Mouse (Mus musculus): ENCODE results near the gene Ubl5. TPM values are rescaled to one million over a fixed set of nuclear protein-coding genes. Genes with fewer than 3 reads are reported as not detected.

Gene Ubl5
- polyA plus RNA-seq, 1 experiment from 2014 or later, result 467 TPM

DNA sequence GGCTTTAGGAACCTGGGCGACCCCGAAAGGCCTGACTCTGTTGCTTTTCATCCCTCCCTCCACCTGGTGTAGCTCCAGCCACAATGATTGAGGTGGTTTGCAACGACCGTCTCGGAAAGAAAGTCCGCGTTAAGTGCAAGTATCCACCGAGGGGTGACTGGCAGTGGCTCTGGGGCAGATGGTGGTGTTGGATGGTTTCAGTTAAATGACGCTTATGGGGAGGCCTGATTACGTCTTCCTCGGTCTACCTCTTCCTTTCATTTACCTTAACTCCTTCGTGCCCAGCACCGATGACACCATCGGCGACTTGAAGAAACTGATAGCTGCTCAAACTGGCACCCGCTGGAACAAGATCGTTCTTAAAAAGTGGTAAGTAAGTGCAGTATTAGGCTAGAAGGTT lies 2.4 kb downstream of the Ubl5 start:
- Histone ChIP-seq H3K9me3 (ENCODE audit: control insufficient read depth, low read length) (no peaks in the 10 kb centered on the region), H3K27ac (ENCODE audit: low read length) (peak overlapping the region; percentile 89), H3K9ac (replicated peaks; ENCODE audit: low read depth, low read length) (peak overlapping the region; percentile 75), H3K27me3 (replicated peaks; ENCODE audit: control insufficient read depth, insufficient read depth, low read length) (no peaks in the 10 kb centered on the region), H3K4me3 (replicated peaks; ENCODE audit: low read length) (peak overlapping the region; percentile 92), H3K36me3 (ENCODE audit: control insufficient read depth, insufficient read depth) (peaks cover 4% of the 10 kb centered on the region; the same call in 1 of the 2 replicates), H3K4me1 (replicated peaks; ENCODE audit: control insufficient read depth, insufficient read depth, low read length) (peaks cover 32% of the 10 kb centered on the region), H3K4me2 (ENCODE audit: low read length) (peak overlapping the region; percentile 100)
- ATAC-seq, result no peak
- WGBS, result 4% methylated on average over 17 of the region's 17 CpGs

DNA sequence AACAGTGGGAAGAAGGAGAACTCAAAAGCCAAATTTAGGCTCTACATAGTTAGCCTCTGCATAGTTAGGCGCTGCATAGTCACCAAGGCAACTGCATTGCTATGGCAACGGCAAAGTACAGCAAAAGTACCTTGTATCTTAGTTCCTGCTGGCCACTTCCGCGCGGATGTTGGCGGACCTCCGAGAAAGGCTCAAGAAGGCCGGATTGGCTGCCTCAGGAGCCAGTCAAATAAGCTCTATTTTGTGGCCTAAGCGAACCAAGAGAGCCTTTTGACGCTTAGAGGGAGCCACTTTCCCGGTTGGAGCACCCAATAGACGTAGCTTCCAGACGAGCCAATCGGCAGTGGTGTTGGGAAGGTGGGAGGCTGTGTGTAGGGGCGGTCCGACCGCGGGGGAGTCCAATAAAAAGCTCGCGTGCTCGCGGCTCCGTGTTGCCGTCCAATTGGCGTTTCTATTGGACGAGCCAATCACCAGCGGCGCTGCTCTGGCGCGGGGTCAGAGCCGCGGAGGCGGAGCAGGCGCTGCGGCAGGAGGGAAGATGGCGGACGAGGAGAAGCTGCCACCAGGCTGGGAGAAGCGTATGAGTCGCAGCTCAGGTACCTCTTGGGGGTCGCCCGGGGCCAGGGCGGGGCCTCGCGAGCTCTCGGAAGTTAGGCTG lies 9.1 kb downstream of the Ubl5 start, which contains the start of gene Pin1:
Pin1 (plus strand) TSS at position 494 of the 658 bp plus-strand sequence.
- H3K36me3 ChIP-seq (ENCODE audit: control insufficient read depth, insufficient read depth), result peaks cover 11% of the 10 kb centered on the region; the same call in 1 of the 2 replicates
- H3K4me1 ChIP-seq (replicated peaks; ENCODE audit: control insufficient read depth, insufficient read depth, low read length), result peaks cover 31% of the 10 kb centered on the region
- peak within 1 kb of the TSS; percentile 49 for H3K27ac ChIP-seq (ENCODE audit: low read length)
- H3K9ac ChIP-seq (replicated peaks; ENCODE audit: low read depth, low read length), result peak within 1 kb of the TSS; percentile 68
- no peaks in the 10 kb centered on the region for H3K27me3 ChIP-seq (replicated peaks; ENCODE audit: control insufficient read depth, insufficient read depth, low read length)
- H3K4me2 ChIP-seq (ENCODE audit: low read length), result peak within 1 kb of the TSS; percentile 82
- ATAC-seq, result peak; percentile 99
- no peaks in the 10 kb centered on the region for H3K9me3 ChIP-seq (ENCODE audit: control insufficient read depth, low read length)
- peak within 1 kb of the TSS; percentile 92 for H3K4me3 ChIP-seq (replicated peaks; ENCODE audit: low read length)
- under 1% methylated on average over 45 of the region's 45 CpGs for WGBS

DNA sequence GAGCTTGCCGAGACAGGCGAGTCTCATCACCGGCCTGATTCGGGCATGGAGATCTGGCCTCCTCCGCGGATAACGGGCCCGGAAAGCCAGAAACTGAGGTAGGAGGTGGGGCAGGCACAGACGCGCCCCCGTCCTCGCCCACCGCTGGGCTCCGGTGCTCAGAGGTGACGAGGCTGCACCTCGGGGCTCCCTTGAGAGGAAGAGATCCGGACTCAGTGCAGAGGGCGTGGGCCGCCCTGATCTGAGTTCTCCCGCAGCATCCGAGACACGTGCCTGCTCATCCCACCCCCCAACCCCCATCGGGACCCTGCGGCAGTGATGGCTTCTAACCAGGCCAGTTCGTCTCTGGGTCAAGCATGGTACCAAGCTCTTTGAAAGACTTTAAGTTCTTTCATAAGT lies 9.6 kb downstream of the Ubl5 start:
- under 1% methylated on average over 25 of the region's 25 CpGs for WGBS
- Histone ChIP-seq H3K4me2 (ENCODE audit: low read length) (peak overlapping the region; percentile 82), H3K36me3 (ENCODE audit: control insufficient read depth, insufficient read depth) (peaks cover 11% of the 10 kb centered on the region), H3K4me1 (replicated peaks; ENCODE audit: control insufficient read depth, insufficient read depth, low read length) (peaks cover 31% of the 10 kb centered on the region), H3K4me3 (replicated peaks; ENCODE audit: low read length) (peak overlapping the region; percentile 92), H3K9ac (replicated peaks; ENCODE audit: low read depth, low read length) (peak overlapping the region; percentile 68), H3K27ac (ENCODE audit: low read length) (0 out of 2 replicates have a peak overlapping the region, but pooled peaks have one; percentile 11), H3K27me3 (replicated peaks; ENCODE audit: control insufficient read depth, insufficient read depth, low read length) (no peaks in the 10 kb centered on the region), H3K9me3 (ENCODE audit: control insufficient read depth, low read length) (no peaks in the 10 kb centered on the region)
- no peak; the same call in 1 of the 2 replicates for ATAC-seq

DNA sequence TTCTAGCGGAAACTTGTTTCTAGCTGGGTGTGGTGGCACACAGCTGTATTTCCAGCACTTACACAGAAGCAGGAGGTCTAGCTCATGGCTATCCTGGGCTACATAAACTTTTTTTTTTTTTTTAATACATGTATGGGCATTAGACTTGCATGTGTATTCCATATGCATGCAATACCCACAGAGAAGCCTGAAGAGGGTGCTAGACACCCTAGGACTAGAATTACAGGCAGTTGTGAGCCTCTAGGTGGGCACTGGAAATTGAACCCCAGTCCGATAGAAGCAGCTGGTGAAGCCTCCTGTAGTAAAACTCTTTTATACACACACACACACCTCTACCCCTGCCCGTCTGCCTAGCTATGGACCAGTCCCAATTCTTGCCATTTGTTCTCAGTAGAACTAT lies 11.2 kb downstream of the Ubl5 start:
- H3K36me3 ChIP-seq (ENCODE audit: control insufficient read depth, insufficient read depth), result peaks cover 8% of the 10 kb centered on the region
- ATAC-seq, result no peak
- no peak overlapping the region for H3K27ac ChIP-seq (ENCODE audit: low read length)
- H3K4me2 ChIP-seq (ENCODE audit: low read length), result no peak overlapping the region
- no peaks in the 10 kb centered on the region for H3K9me3 ChIP-seq (ENCODE audit: control insufficient read depth, low read length)
- no peak overlapping the region for H3K9ac ChIP-seq (replicated peaks; ENCODE audit: low read depth, low read length)
- no peaks in the 10 kb centered on the region for H3K27me3 ChIP-seq (replicated peaks; ENCODE audit: control insufficient read depth, insufficient read depth, low read length)
- WGBS, result 89% methylated on average over 3 of the region's 3 CpGs
- H3K4me1 ChIP-seq (replicated peaks; ENCODE audit: control insufficient read depth, insufficient read depth, low read length), result peaks cover 31% of the 10 kb centered on the region
- no peak overlapping the region for H3K4me3 ChIP-seq (replicated peaks; ENCODE audit: low read length)

DNA sequence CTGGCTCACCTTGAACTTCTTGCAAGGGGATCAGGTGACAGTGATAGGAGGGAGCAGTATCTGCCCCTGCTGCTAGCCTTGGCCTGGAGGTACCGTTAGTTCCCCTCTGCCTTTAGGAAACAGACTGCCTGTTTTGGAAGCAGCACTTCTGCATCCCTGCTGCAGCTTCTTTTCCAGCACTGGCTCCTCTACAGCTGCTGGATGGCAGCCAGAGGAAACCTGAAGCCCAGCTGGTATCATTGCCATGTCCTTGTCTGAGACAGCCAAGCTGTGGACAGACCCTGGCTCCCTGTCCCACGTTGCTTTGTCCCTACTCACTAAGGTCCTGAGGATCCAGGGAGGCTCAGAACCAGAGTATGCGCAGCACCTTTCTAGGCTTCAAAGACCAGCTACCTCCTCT lies 14.9 kb downstream of the Ubl5 start:
- Histone ChIP-seq H3K27me3 (replicated peaks; ENCODE audit: control insufficient read depth, insufficient read depth, low read length) (no peaks in the 10 kb centered on the region), H3K4me2 (ENCODE audit: low read length) (no peak overlapping the region), H3K9me3 (ENCODE audit: control insufficient read depth, low read length) (no peaks in the 10 kb centered on the region), H3K27ac (ENCODE audit: low read length) (no peak overlapping the region), H3K36me3 (ENCODE audit: control insufficient read depth, insufficient read depth) (peaks cover 14% of the 10 kb centered on the region), H3K4me1 (replicated peaks; ENCODE audit: control insufficient read depth, insufficient read depth, low read length) (peaks cover 24% of the 10 kb centered on the region), H3K9ac (replicated peaks; ENCODE audit: low read depth, low read length) (no peak overlapping the region), H3K4me3 (replicated peaks; ENCODE audit: low read length) (no peak overlapping the region)
- WGBS, result 81% methylated on average over 3 of the region's 3 CpGs
- ATAC-seq, result no peak

DNA sequence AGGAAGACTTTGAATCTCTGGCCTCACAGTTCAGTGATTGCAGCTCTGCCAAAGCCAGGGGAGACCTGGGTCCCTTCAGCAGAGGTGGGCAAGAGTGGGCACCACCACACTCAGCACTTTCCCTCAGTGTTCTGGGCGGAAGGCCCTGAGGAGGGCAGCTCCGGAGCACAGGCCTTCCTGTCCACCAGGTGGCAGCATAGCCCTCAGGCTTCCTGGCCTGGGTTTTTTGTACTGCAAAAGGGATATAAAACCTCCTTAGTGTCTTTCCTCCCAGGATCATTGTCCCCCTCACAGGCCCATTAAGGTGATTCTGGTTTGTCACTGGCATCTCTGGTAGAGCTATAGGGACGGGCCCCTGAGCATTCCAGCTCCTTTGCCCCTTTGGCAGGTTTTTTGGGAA lies 19.6 kb downstream of the Ubl5 start:
- H3K9ac ChIP-seq (replicated peaks; ENCODE audit: low read depth, low read length), result no peak overlapping the region
- peaks cover 27% of the 10 kb centered on the region for H3K4me1 ChIP-seq (replicated peaks; ENCODE audit: control insufficient read depth, insufficient read depth, low read length)
- peaks cover 7% of the 10 kb centered on the region; the same call in 1 of the 2 replicates for H3K36me3 ChIP-seq (ENCODE audit: control insufficient read depth, insufficient read depth)
- peak; percentile 32; the same call in 1 of the 2 replicates for ATAC-seq
- H3K27me3 ChIP-seq (replicated peaks; ENCODE audit: control insufficient read depth, insufficient read depth, low read length), result no peaks in the 10 kb centered on the region
- H3K27ac ChIP-seq (ENCODE audit: low read length), result no peak overlapping the region
- H3K4me3 ChIP-seq (replicated peaks; ENCODE audit: low read length), result no peak overlapping the region
- WGBS, result 62% methylated on average over 3 of the region's 3 CpGs
- no peak overlapping the region for H3K4me2 ChIP-seq (ENCODE audit: low read length)
- H3K9me3 ChIP-seq (ENCODE audit: control insufficient read depth, low read length), result no peaks in the 10 kb centered on the region

DNA sequence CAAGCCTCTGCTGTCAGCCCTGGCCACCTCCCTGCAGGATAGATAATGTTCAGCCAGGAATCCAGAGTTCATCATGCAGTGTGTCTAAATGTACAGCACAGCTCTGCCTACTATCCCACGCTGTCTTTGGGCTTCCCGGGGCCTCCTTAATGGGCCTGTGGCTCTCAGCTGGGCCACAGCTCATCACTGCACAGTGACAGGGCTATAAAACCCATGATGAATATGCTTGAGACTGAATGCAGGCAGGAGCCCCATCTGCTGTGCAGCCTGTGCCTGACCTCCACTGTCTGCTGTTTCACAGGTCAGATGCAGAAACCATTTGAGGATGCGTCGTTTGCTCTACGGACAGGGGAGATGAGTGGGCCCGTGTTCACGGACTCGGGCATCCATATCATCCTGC lies 20.2 kb downstream of the Ubl5 start:
- Histone ChIP-seq H3K4me3 (replicated peaks; ENCODE audit: low read length) (no peak overlapping the region), H3K9ac (replicated peaks; ENCODE audit: low read depth, low read length) (no peak overlapping the region), H3K36me3 (ENCODE audit: control insufficient read depth, insufficient read depth) (peaks cover 7% of the 10 kb centered on the region; the same call in 1 of the 2 replicates), H3K9me3 (ENCODE audit: control insufficient read depth, low read length) (no peaks in the 10 kb centered on the region), H3K27ac (ENCODE audit: low read length) (no peak overlapping the region), H3K4me2 (ENCODE audit: low read length) (no peak overlapping the region), H3K27me3 (replicated peaks; ENCODE audit: control insufficient read depth, insufficient read depth, low read length) (no peaks in the 10 kb centered on the region), H3K4me1 (replicated peaks; ENCODE audit: control insufficient read depth, insufficient read depth, low read length) (peaks cover 27% of the 10 kb centered on the region)
- WGBS, result 91% methylated on average over 8 of the region's 8 CpGs
- no peak for ATAC-seq

DNA sequence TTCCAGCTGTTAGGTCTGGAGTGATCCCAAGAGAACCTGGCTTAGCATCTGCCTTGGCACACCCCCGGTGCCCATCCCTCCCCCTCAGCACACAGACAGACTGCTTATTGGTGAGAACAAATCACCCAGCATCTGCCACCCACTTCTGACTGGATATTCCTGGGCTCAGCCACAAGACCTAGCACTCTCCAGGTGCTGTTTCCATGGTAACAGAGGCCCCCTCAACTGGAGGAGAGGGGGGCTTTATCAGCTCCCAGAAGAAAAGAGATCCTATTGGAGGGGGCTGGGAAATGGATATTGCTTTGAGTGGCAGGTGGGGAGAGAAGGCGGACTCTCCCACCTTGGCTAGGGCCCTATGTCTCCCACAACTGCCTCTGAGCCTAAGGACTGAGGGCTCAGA lies 21.3 kb downstream of the Ubl5 start:
- no peak overlapping the region for H3K9ac ChIP-seq (replicated peaks; ENCODE audit: low read depth, low read length)

DNA sequence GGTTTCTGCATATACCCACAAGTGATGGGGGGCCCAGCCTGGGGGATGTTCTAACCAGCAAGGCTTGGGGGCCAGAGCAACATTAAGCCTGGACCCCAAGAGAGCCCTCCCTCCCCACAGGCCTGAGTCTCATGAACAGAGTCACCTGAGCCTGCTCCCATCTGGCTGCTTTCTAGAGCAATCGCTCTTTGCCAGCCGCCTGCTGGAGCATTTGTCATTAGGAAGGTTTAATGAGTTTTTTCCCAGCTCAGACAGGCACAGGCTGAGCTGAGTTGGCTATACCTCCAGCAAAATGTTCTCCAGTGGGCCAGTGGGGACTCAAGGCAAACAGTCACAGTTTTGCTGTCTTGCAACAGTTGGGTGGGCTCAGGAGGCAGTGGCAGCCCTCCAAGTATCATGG lies 21.7 kb downstream of the Ubl5 start:
- peaks cover 10% of the 10 kb centered on the region; the same call in 1 of the 2 replicates for H3K36me3 ChIP-seq (ENCODE audit: control insufficient read depth, insufficient read depth)
- no peak overlapping the region for H3K4me2 ChIP-seq (ENCODE audit: low read length)
- 38% methylated on average over 2 of the region's 2 CpGs for WGBS
- no peak overlapping the region for H3K4me3 ChIP-seq (replicated peaks; ENCODE audit: low read length)
- ATAC-seq, result peak; percentile 41
- H3K9ac ChIP-seq (replicated peaks; ENCODE audit: low read depth, low read length), result no peak overlapping the region
- peak overlapping the region; percentile 79 for H3K27ac ChIP-seq (ENCODE audit: low read length)
- H3K9me3 ChIP-seq (ENCODE audit: control insufficient read depth, low read length), result no peaks in the 10 kb centered on the region
- H3K27me3 ChIP-seq (replicated peaks; ENCODE audit: control insufficient read depth, insufficient read depth, low read length), result no peaks in the 10 kb centered on the region
- H3K4me1 ChIP-seq (replicated peaks; ENCODE audit: control insufficient read depth, insufficient read depth, low read length), result peaks cover 27% of the 10 kb centered on the region

More for the DNA sequence above, 21.3 kb downstream of the Ubl5 start:
- H3K9me3 ChIP-seq (ENCODE audit: control insufficient read depth, low read length), result no peaks in the 10 kb centered on the region
- H3K27me3 ChIP-seq (replicated peaks; ENCODE audit: control insufficient read depth, insufficient read depth, low read length), result no peaks in the 10 kb centered on the region
- H3K27ac ChIP-seq (ENCODE audit: low read length), result peak overlapping the region; percentile 79
- peaks cover 27% of the 10 kb centered on the region for H3K4me1 ChIP-seq (replicated peaks; ENCODE audit: control insufficient read depth, insufficient read depth, low read length)
- peaks cover 10% of the 10 kb centered on the region; the same call in 1 of the 2 replicates for H3K36me3 ChIP-seq (ENCODE audit: control insufficient read depth, insufficient read depth)
- H3K4me2 ChIP-seq (ENCODE audit: low read length), result no peak overlapping the region
- 62% methylated on average over 2 of the region's 2 CpGs for WGBS
- peak; percentile 54 for ATAC-seq
- no peak overlapping the region for H3K4me3 ChIP-seq (replicated peaks; ENCODE audit: low read length)

Data from forebrain, embryonic 16.5 days (tissue).